Mouse (Mus musculus) large intestine, adult 2 months (tissue): ENCODE data around the gene Olfr1411. TPM values are rescaled to one million over a fixed set of nuclear protein-coding genes. Genes with fewer than 3 reads are reported as not detected.

Experiments used
- DNase-seq: peaks from one replicate; pipeline ENCODE4 v3.0.0-alpha.2; 2012; ENCODE audit warnings: low read depth, low spot score
- WGBS: fragments of 180-500 bp; shearing (Covaris S2); methylation state at CpG from one replicate; pipeline ENCODE4 v1.1.7; 2018; 5-methylcytosine and 5-hydroxymethylcytosine counted together
- polyA plus RNA-seq: library from polyadenylated mRNA; depleted of rRNA; stranded (reverse); fragments of >200 nt; gene quantifications from 2 replicates; pipeline ENCODE4 v1.2.3, GENCODE M21; 2012; rRNA removed

The Olfr1411 gene
- not detected in 2 replicates for polyA plus RNA-seq

DNA sequence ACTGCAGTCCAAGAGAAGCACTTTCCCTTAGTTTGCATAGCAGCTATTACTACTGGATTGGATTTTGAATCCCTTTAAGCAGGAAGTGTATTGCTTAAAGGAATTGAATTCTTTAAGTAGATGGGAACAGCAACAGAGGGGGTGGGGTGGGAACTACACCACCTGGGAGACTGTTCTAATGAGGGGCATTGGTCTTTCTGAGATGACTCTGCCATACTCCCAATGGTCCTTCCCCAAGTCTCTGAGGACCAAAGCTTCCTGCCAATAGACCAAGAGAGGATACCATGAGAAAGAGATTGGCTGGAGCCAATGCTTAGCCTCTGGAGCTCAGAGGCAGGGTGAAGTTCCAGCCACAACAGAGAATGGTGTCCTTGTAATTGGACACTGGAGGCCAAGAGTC, at the start of gene Olfr1411:
Gene Olfr1411, plus strand, starts transcription at position 301 of the 400 bp plus-strand sequence.
- no peak for DNase-seq

DNA sequence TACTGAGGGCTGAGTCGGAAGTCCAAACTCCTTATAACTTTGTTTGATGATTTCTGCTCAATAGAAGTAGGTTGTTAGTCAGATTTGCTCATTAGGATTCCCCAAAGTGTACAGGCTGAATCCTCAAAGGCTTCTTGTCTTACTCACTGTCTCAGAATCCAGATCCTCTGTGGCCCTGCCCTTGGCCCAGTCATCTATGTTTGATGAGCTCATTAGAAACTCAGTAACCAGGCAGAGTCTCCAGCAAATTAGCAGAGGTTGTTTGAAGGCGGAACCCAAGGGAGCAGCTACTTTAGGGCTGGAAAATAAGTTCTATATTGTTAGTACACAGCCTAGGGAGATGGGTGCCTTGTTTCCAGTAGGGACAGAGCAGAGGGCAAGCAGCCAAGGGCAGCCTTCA, 48.3 kb upstream of the Olfr1411 start:
- 77% methylated on average over 2 of the region's 2 CpGs for WGBS
- no peak for DNase-seq

DNA sequence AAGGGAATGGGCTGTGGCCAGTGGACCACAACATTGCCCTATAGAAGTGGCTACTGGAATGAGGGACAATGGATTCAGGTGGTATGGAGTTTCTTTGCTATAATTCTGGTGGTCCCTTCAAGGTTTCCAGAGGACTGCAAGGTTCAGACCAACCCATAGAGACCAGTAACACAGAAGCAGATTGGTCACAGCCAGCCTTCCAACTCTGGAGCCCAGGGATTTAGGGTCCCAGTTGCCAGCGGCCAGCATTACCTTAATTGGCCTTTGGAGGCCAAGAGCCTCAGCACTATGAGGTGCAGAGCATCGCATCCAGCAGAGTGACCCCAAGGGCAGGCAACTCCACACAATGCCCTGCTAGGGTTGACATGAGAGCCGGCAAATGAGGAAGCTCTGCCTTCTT, 23.2 kb upstream of the Olfr1411 start, which contains the start of gene Olfr1413:
Gene Olfr1413, plus strand, starts transcription at position 301 of the 400 bp plus-strand sequence.
- 83% methylated on average over 3 of the region's 3 CpGs for whole genome bisulfite sequencing
- no peak for DNase-seq

DNA sequence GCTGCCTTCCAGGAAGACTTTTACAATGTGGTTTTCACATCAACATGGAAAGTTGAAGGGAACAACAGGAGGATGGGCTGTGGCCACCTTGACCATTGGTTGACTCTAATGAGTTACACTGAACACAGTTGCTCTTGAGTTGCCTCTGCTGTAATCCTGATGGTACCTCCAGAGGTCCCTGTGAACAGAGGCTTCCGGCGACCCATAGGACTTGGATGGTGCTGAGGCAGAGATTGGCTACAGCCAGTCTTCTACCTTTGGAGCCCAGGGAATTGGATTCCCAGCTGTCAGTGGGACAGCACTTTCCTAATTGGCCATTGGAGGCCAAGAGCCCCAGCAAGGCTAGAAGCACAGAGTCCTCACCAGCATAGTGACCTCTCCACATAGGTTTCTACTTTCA, 8.7 kb upstream of the Olfr1411 start, which contains the start of gene Olfr1412:
Gene Olfr1412, plus strand, starts transcription at position 301 of the 400 bp plus-strand sequence.
- WGBS, result 83% methylated on average over 2 of the region's 2 CpGs
- DNase-seq, result no peak

GRCm38 (mm10) chr1:92596019-92596418, 1.8 kb downstream of the Olfr1411 start:
- 38% methylated on average over 3 of the region's 3 CpGs for WGBS
- DNase-seq, result no peak

DNA sequence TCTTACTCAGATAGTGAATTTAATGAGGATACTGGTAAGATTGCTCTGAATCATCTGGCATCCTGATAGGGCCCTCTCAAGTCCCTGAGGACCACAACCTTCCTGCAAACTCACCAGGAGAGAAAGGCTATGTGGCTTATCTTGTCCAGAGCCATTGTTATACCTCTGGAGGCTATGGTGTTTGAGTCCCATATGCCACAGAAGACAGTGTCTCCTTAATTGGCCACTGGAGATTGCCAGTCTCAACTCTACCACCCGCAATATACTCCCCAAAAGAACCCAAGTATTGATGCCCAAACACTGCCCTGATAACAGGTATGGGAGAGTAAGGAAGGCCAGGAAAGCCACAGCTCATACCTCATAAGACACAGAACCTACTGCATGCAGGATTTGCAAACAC, 11.3 kb downstream of the Olfr1411 start, which contains the start of gene Olfr1410:
Gene Olfr1410, plus strand, starts transcription at position 301 of the 400 bp plus-strand sequence.
- no peak for DNase-seq
- WGBS, result 81% methylated on average over 1 of the region's 1 CpGs

GRCm38 (mm10) chr1:92607711-92608110, 13.5 kb downstream of the Olfr1411 start:
- no peak for DNase-seq
- 69% methylated on average over 4 of the region's 4 CpGs for WGBS

DNA sequence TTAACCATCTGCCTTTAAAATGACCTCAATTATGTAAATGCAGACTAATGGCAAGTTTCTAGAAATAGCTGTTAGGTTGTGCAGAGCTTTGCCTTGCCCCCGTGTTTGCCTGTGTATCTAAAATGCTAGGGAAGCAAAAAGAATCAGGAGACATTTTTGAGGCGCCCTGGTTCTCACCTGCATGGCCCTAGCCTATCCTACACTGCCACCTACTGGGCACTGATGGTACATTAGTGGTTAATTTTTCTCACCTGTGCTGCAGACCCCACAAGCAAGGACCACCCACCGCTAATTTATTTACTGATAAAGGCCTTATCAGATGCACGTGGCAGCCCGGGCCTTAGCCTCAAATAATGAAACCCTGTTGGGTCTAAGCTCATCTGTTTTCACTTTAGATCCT, 16.8 kb downstream of the Olfr1411 start:
- 3% methylated on average over 5 of the region's 5 CpGs for WGBS
- peak; percentile 4 for DNase-seq

- WGBS, result 37% methylated on average over 4 of the region's 4 CpGs
- no peak for DNase-seq
Measured at GRCm38 (mm10) chr1:92613175-92613574, 19.0 kb downstream of the Olfr1411 start.

- no peak for DNase-seq
- 2% methylated on average over 1 of the region's 1 CpGs for WGBS
Measured at GRCm38 (mm10) chr1:92614516-92614915, 20.3 kb downstream of the Olfr1411 start.

DNA sequence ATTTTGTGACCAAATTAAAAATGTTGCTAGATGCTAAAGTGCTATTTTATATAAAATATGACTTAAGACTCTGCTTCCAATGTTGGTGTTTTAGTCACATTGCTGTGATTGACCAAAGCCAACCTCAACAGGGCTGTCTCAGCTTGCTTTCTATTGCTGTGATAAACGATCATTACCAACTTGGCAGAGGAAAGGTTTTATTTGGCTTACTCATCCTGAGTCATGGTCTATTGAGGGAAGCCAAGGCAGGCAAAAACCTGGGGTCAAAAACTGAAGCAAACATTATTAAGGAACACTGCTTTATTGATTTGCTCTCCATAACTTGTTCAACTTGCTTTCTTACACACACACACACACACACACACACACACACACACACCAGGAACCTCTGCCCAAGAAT, 21.8 kb downstream of the Olfr1411 start:
- no peak for DNase-seq
- 42% methylated on average over 1 of the region's 1 CpGs for WGBS

DNA sequence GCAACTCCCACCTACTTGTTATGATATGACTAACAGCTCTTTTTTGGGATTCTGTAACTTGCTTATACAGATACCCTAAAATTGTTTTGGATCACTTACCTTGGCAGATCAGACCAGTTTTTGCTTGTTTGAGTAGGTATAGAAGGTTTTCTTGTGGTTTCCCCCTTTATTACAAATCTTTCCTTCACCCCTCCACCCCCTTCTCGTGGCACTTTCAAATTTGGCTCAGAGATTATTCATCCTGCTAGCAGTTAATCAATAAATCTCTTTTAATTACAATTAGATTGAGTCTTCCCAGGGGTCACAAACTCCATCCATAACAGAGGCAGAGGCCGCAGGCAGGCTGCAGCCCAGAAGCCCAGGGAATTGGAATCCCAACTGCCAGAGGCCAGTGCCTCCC, 23.3 kb downstream of the Olfr1411 start, which contains the start of gene Olfr12:
Gene Olfr12, plus strand, starts transcription at position 301 of the 400 bp plus-strand sequence.
- DNase-seq, result no peak
- 49% methylated on average over 2 of the region's 2 CpGs for WGBS

DNA sequence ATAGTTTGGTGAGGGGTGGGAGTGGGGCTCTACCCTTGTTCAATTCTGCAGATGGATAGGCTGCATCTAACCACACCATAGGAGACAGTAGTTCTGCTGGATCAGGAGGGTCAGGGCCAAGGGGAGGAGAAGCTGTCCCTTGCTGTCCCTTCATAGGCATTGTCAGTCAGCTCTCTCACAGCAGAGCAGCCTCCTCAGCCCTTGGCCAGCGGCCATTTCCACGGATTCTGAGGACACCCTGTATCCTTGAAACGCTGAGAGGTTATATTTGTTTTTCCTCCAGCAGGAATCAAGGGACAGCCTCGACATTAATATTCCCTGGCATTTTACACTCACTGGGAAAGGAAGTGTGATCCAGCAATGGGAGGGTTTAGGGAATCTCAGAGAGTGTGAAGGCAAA, 24.1 kb downstream of the Olfr1411 start:
- WGBS, result 48% methylated on average over 4 of the region's 4 CpGs
- no peak for DNase-seq

GRCm38 (mm10) chr1:92628227-92628626, 34.0 kb downstream of the Olfr1411 start:
- DNase-seq, result no peak
- WGBS, result 50% methylated on average over 4 of the region's 4 CpGs

DNA sequence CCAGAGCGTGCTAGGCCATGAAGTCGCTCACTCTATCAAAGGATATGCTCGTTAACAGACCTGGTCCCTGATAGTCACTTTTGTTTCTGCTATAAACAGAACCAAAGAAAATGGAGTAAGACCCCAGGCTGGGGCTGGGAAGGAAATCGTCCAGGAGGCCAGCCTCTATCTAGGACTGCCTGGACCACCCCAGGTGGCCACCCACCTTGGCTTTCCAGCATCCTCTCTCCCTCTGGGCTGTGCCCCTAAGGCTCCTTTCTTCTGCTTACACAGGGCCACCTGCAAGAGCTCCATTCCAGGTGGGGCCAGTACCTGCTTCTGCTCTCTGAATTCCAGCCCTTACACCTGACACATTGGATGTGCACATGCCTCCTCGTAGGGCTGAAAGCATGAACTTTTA, 38.0 kb downstream of the Olfr1411 start:
- no peak for DNase-seq
- 76% methylated on average over 5 of the region's 5 CpGs for WGBS

- DNase-seq, result no peak
Measured at GRCm38 (mm10) chr1:92632948-92633347, 38.7 kb downstream of the Olfr1411 start.

DNA sequence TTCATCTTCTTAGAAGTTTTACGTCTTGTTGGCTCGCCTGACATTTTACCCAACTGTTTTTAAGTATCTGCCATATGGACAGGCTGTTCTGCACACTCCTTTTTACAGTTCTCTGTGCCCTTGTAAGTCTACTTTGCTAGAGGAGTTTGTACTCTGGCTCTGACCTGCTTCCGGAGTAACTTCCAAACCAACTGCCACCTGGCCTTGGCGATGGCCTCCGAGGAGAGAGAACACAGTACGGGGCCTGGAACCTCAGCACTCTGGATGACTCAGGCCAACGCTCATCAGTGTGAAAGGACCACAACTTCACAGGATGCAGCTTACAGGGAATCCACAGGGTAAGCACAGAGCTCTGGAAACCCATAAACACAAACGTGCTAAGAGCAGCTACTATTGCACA, 39.5 kb downstream of the Olfr1411 start:
- no peak for DNase-seq
- WGBS, result 79% methylated on average over 8 of the region's 8 CpGs

More at GRCm38 (mm10) chr1:92632948-92633347, 38.7 kb downstream of the Olfr1411 start:
- whole genome bisulfite sequencing, result 54% methylated on average over 6 of the region's 6 CpGs

DNA sequence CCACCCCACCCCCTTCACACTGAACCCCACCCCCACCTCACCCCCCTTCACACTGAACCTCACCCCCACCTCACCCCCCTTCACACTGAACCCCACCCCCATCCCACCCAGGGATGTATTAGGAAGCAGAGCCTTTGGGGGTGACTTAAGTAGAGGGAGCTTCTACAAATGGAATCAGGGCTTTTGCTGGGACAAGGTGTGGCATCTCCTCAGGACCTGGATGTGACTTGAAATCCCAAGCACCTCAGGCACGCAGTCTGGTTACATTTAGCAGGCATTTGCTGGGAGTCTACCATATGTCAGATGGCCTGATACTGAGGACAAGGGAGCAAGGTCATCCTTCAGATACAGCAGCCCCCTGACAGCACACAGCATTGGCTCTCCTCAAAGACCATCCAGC, 40.4 kb downstream of the Olfr1411 start:
- DNase-seq, result no peak
- 56% methylated on average over 1 of the region's 1 CpGs for WGBS

GRCm38 (mm10) chr1:92634976-92635599, 40.9 kb downstream of the Olfr1411 start:
- DNase-seq, result no peak
- WGBS, result 78% methylated on average over 4 of the region's 4 CpGs

DNA sequence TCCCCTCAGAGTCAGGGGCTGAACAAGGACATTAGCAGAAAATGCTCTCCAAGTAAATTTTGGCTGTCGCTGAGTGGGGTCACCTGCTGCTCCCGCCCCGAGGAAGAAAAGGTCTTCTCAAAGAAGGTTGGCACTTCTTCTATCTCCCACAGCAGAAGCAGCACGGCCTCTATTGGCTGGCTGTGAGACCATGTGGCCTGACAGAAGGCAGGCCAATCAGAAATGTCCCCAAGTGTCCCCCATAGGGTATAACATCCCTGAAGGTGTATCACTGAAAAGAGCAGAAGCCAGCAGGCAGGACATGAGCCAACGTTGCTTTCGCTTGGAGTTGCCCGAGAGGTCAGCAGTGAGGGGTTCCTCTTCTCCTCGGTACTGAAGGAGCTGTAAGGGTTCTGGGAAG, 41.8 kb downstream of the Olfr1411 start:
- no peak for DNase-seq
- 79% methylated on average over 8 of the region's 8 CpGs for WGBS

DNA sequence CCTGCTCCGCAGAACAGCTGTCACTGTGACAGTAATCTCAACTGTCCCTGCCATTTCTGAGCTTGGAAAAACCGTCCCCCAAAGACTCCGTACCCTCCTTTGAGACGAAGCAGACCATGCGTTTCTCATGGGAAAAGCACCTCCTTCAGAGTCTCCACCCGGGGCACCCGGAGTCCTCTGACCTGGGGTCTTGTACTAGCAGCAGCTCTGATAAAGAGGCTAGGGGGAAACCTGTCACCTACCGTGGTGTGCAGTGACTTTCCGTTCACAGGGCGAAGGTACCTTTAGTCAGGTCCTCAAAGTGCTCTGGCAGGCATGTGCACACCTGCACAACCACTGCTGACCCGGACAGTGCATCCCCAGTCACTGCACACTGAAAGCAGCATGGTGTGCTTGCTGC, 42.5 kb downstream of the Olfr1411 start:
- 93% methylated on average over 11 of the region's 11 CpGs for WGBS

More for the DNA sequence above, 42.5 kb downstream of the Olfr1411 start:
- no peak for DNase-seq
